Mouse (Mus musculus) forelimb bud, embryonic 11.5 days (tissue): ENCODE data around the gene Syngr2.
"Not testable (repeated sequence)": the region's sequence is repeated elsewhere in the genome, so short reads cannot be mapped to it uniquely, and the experiment has no call there.

Experiments used
- DNase-seq: peaks from one replicate; pipeline ENCODE4 v3.0.0-alpha.2; 2012; ENCODE audit warnings: low read depth, low spot score

Gene Syngr2

GRCm38 (mm10) chr11:117810401-117811046 lies 1.1 kb downstream of the Syngr2 start:
- DNase-seq, result peak; percentile 74

DNA sequence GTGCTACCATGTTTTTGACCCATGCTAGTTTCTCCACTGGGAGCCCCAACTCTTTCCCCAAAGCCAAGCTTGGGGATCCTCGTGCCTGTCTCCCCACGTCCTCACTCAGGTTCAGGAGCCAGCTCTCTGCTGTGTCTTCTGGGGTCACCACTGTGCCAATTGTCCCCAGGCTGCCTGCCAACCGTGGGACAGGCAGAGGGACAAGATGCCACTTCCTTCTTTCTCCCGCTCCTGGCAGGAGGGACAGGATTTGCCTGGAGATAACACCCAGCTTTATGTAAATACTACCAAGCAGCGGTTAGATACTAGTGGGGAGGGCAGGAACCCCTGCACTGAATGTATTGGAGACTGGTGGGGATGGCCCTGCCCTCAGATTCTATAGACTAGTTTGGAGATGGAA lies 4.4 kb downstream of the Syngr2 start:
- DNase-seq, result no peak

DNA sequence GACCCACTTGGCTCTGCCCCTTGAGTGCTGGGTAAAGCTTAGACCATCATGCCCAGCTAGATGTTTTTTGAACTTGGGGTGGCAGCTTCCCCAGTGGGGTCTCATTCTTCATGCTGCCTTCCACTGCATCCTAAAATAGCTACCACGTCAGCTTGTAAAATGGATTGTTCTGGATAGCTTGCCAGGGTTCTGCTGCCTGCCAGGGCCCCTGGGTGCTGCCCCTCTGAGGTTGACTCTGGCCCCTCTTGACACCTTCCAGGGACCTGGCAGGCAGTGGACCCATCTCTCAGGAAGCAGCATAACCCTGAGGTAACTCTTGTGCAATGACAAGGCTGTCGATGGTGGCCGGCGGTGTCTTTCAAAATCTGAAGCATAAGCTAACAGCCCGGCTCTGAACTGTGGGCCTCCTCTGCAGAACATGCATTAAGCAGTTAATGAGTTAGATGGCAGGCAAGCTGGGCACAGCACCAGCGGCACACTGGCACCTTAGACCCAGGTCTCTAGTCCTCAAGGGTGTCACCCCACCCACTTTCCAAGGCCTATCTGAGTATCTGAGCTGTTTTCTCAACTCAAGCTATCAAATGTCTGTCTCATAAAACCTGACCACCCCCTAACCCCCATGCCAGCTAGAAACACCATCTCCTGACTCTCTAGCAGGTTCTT lies 5.4 kb downstream of the Syngr2 start:
- no peak for DNase-seq

- DNase-seq, result not testable (repeated sequence)
These were observed 6.4 kb downstream of the Syngr2 start for GRCm38 (mm10) chr11:117815850-117816249.

DNA sequence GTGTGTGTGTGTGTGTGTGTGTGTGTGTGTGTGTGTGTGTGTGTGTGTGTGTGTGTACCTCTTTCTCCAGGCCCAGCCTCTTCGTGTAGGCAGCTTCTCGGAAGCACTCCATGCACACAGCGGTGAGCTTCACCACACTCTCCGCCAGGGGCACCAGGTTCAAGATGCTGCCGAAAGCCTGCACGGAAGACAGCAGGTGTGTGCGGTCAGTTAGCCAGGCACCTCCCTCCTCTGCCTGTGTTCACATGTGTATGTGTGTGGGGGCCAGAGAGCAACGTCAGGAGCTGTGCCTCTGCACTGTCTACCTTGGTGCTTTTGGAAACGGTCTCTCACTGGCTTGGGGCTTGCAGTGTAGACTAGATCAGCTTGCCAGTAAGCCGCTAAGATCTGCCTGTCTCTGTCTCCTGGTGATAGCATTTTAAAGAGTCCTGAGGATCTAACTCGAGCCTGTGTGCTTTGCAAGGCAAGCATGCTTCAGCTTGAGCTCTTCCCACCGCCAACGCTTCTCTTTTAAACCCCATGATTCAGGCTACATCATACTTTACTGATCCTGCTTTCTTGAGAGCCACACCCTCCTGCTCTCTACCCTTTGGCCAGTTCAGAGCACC lies 7.0 kb downstream of the Syngr2 start:
- DNase-seq, result no peak

- no peak for DNase-seq
These were observed 9.6 kb downstream of the Syngr2 start for GRCm38 (mm10) chr11:117819095-117819494.

DNA sequence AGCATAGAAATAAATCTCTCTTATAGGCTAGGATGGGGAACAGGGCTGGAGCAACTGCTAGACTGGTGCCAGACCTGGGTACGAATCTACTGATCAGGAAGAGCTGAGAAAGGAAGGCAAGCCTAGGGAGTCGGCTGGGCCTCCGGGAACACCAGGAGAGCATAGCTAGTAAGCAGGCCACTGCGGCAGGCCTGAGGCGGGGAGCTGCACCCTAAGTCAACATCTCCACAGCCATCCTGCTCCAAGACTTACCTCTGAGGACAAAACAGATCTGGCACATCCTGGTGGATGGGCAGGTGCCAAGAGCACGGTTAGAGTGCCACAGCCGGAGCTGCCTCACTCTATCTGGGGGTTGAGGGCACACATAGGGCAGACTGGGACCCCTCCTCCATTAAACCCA lies 10.7 kb downstream of the Syngr2 start:
- no peak for DNase-seq

- DNase-seq, result no peak
These were observed 12.4 kb downstream of the Syngr2 start for GRCm38 (mm10) chr11:117821868-117822267.

GRCm38 (mm10) chr11:117822728-117823241 lies 13.3 kb downstream of the Syngr2 start:
- no peak for DNase-seq

- no peak for DNase-seq
These were observed 13.9 kb downstream of the Syngr2 start for GRCm38 (mm10) chr11:117823411-117823810.

- DNase-seq, result peak; percentile 86
These were observed 14.8 kb downstream of the Syngr2 start for GRCm38 (mm10) chr11:117824060-117824969.

DNA sequence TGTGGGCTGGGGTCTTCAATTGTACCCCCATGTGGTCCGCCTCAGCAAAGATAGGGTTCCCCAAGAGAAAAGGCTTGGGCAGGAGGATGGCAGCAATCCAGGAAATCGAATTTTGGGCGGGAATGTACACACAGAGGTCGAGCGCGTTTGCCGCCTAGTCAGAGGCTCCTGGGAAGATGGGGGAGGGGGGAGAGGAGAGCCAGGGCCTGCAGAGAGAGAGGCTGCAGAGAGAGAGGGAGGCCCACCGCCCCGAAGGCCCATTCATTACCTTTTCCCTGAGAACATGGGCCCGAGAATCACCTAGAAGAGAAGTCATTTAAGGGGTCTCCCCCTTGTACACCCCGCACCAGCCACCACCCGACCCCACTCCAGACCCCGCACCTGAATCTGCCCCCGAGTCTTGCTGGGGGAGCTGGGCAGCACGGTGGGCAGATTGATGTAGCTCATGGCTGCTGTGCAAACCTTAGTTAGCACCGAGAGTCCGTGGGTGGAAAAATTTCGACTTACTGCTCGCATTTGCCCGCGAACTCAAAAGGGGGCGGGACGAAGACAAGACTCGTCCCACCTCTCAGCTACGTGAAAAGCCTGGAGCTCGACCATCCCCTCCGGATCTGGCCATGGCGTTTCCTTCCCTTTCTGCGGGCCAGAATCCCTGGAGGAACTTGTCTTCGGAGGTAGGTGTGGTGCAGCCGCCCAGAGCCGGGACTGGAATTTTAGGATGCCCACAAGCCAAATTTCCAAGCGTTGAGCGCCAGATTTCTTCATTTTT lies 16.0 kb downstream of the Syngr2 start, which contains the start of the genes Afmid and Tk1:
Afmid (plus strand) TSS at position 592 of the 769 bp plus-strand sequence.
Tk1 (minus strand) TSS at position 760 of the 769 bp plus-strand sequence.
- DNase-seq, result peak; percentile 90

- peak; percentile 52 for DNase-seq
These were observed 16.7 kb downstream of the Syngr2 start for GRCm38 (mm10) chr11:117826164-117826563.

DNA sequence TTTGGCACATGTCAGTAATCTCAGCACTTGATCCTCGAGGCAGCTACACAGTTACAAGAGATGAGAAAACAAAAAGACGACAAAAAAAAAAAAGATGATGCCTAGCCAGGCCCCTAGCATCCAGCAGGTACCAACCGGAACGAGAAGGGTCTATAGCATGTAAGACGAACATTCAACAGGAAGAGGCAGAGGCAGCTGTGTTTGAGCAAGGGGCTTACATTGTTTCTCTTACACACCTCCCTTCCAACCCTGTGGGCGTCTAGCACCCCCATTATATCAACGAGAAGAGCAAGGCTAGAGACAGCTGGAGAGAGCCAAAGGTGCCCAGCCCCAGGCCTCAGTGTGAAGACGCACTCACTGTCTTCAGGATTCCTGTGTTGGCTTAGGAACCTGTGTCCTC lies 17.4 kb downstream of the Syngr2 start:
- no peak for DNase-seq

- DNase-seq, result no peak
These were observed 17.9 kb downstream of the Syngr2 start for GRCm38 (mm10) chr11:117827386-117827785.

GRCm38 (mm10) chr11:117828149-117828887 lies 18.9 kb downstream of the Syngr2 start:
- DNase-seq, result no peak

- no peak for DNase-seq
These were observed 19.6 kb downstream of the Syngr2 start for GRCm38 (mm10) chr11:117828888-117829604.

GRCm38 (mm10) chr11:117829671-117830215 lies 20.3 kb downstream of the Syngr2 start:
- no peak for DNase-seq

- DNase-seq, result no peak
These were observed 20.9 kb downstream of the Syngr2 start for GRCm38 (mm10) chr11:117830401-117830800.
